Mouse (Mus musculus) embryonic fibroblast, embryonic 13.5 days (primary cell): ENCODE results near the gene Six2.

ENCODE experiments used
- CTCF ChIP-seq: IDR thresholded peaks from 2 replicates; pipeline ENCODE4 v1.5.1; 2011; ENCODE audit warnings: mild to moderate bottlenecking, control low read depth, low read length, moderate library complexity, borderline replicate concordance; ENCODE audit not compliant: insufficient read depth
- POLR2A ChIP-seq: IDR thresholded peaks from 2 replicates; pipeline ENCODE4 v1.6.1; 2011; ENCODE audit warnings: low read depth, mild to moderate bottlenecking, control low read depth, low read length, moderate library complexity

DNA sequence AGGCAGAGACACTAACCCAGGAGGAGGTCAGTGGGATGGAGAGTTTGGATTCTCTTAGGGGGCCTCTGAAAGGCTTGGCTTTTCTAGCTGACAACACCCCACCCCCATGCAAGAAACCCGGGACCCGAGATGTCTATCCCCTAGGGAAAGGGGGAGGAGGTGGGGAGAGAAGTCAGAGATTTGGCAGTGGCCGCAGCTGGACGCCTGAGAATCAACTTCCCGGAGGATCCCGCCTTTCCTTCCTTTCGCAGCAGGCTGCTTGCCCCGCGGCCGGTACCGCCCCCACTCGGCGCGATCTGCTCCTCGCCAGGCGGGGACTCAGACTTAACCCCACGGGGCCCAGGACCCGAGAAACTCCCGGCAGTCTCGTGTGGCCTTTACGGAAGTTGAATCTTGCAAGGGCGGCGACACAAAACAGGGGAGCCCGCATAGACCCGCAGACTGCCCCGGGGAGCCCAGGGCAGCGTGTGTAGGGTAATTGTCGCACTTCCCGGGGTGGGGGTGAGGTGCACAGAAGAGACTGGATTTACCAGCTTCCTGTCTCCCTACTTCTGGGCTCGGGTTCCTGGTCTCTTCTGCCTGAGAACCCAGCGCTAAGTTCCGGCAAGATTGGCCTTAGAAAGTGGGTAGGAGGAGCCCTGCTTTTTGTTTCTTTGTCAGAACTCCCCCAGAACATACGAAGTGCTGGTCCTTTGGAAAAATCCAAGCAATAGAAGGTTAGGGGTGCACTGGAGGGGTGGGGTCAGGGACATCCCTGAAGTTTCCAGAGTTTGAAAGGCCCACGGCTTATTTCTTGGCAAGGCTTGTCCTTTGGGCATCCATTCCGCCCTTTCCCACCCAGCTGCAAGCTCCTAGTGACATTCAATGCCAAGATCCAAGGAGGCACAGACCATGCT, 1.1 kb upstream of the Six2 start:
- TF ChIP-seq POLR2A, result no peak
- TF ChIP-seq CTCF, result no peak
